Mouse (Mus musculus) bone marrow macrophage, adult 2 months (primary cell): ENCODE data around the gene Bcl7c.

ENCODE experiments used
- CTCF ChIP-seq: IDR thresholded peaks from 2 replicates; pipeline ENCODE4 v1.5.1; 2012; ENCODE audit warnings: low read depth, mild to moderate bottlenecking, low read length, moderate library complexity
- POLR2A ChIP-seq: IDR thresholded peaks from 2 replicates; pipeline ENCODE4 v1.6.1; 2012; ENCODE audit warnings: mild to moderate bottlenecking, low read depth, low read length, borderline replicate concordance

GRCm38 (mm10) chr7:127688935-127689334, 19.8 kb downstream of the Bcl7c start:
- TF ChIP-seq POLR2A (no peak), CTCF (no peak)
